Mouse (Mus musculus): Measurements from ENCODE around the gene Xrcc4. TPM values are rescaled to one million over a fixed set of nuclear protein-coding genes. Genes with fewer than 3 reads are reported as not detected.
A peak's percentile ranks its signal among the peaks of the same experiment; 100 is the strongest.
"Not testable (repeated sequence)": the region's sequence is repeated elsewhere in the genome, so short reads cannot be mapped to it uniquely, and the experiment has no call there.

The Xrcc4 gene
- 10 to 100 TPM; 10.9 to 13.2 TPM for total RNA-seq (2021)
- long read RNA-seq, experiment 1, transcript Xrcc4-201 (8 exons, 1,540 nt): major isoform, 6 of 8 reads
- long read RNA-seq, experiment 1, partial matches to known transcripts: 1 of 8 reads
- long read RNA-seq, experiment 1, other reads (novel, unspliced or antisense): 1 of 8 reads
- long read RNA-seq, experiment 2, transcript Xrcc4-201 (8 exons, 1,540 nt): major isoform, 17 of 19 reads
- long read RNA-seq, experiment 2, partial matches to known transcripts: 1 of 19 reads
- long read RNA-seq, experiment 2, other reads (novel, unspliced or antisense): 1 of 19 reads

DNA sequence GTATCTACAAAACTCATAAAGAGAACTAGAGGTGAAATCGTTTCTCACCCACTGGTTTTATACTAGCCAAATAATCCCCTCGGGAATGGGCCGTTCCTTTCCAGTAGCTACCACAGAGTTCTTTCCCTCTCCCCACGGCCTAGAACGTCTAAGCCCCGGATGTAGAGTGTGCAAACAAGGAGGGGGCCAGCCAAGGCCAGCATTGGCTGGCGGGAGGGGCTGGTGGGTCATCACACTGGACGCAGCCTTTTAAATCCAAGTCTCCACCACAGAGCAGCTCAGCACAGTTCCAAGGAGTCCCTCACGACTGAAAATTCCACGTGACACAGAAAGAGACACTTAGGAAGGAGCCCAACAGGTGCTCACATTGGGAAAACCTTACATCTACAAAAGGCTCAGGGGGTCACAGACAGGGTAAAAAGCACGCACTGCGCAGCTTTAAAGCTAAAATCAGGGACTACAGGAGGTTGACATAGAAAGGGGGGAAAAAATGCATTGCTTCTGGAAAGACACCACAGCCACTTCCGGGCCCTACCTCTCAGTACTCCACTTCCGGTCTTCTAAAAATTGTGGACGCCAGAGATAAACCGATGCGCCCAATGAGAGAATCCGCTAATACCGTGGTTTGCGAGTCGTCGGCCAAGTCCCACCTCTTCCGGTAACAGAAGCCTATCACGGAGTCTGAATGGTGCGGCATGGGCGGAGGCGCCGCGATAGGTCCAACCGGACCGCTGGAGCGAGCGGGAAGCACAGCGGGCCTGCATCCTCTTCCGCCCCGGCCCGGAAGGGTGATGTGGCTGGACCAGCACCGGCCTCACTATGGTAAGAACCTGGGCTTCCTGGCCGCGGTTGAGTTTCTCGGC, at the start of gene Xrcc4, which contains the start of gene Tmem167:
Gene Xrcc4 (minus strand): TSS at position 647 of the 863 bp plus-strand sequence.
Gene Tmem167 (plus strand): TSS at position 162 of the 863 bp plus-strand sequence.
- peak; percentile 86 to 90 for DNase-seq (ENCODE audit: low spot score in 2 of 2)

DNA sequence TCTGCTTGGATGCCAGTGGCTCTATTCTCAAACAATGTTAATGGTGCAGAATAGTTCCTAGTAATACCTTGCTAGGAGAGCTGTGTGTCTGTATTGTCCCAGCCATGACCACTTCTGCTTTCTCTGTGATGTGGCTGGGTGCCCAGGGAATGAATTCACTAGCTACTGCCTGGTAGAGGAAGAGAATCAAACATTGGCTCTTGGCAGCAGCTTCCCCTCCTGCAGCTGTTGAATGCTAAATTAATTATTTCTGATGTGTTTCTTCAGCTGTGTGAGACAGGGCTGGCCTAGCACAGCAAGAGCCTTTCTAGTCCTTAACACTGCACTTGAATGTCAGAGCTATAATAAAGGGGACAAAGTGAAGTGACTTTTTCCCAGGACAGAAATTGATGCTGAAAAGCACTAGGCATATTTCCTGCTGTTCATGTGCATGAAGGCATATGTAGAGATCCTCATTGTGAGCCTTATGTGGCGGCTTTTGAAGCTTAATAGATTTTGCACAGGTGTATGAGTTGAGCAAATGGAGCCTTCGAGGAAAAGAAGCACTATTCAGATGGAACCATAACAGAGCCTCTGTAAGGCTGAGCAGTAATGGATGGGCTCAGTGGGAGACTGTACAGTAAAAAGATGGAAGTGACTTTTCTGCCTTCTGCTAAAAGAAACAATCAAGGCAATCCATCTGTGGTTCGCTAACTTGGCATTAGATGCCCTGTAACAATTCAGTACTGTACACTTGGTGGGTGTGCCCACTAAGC, 46.9 kb upstream of the Xrcc4 start:
- DNase-seq (ENCODE audit: low spot score in 2 of 2): no peak

DNA sequence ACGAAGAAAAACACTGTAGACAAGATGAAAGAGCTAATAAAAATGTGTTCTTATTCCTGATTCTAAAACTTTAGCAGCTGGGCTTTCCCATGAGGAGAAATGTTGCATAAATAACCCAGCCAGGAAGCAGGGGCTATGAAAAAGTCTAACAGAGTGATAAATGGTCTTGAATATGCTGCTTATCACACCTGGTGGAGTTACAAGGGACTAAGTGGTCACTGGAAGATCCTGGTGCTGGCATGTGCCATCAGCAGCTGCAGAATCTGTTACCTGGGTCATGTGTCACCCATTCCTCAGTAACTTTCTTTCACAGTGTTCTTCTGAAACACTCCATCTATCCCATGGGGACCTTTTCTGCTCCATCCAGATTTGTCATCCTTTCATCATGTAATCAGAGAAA, 22.3 kb upstream of the Xrcc4 start:
- DNase-seq (ENCODE audit: low spot score in 2 of 2): no peak

DNA sequence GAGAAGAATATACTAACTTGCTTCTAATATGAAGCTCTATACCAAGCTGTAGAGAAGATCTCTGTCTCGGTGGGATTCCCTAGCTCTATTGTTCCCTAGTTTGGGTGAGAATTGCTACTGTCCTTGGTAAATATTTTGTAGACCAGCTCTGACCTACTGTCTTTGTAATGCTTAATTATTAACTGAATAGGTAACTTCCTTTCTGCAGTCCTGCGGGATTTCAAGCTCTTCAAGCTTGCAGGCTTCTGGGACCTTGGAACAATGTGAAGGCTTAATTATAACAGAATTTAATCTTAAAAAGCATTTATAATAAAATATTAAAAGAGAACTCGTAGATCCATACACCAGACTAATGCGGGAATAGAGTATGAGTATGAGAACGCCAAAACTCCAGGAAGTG, 19.3 kb upstream of the Xrcc4 start:
- DNase-seq (ENCODE audit: low spot score in 2 of 2): not testable (repeated sequence)

GRCm38 (mm10) chr13:90106139-90106538, 16.7 kb upstream of the Xrcc4 start:
- no peak for DNase-seq (ENCODE audit: low spot score in 2 of 2)

DNA sequence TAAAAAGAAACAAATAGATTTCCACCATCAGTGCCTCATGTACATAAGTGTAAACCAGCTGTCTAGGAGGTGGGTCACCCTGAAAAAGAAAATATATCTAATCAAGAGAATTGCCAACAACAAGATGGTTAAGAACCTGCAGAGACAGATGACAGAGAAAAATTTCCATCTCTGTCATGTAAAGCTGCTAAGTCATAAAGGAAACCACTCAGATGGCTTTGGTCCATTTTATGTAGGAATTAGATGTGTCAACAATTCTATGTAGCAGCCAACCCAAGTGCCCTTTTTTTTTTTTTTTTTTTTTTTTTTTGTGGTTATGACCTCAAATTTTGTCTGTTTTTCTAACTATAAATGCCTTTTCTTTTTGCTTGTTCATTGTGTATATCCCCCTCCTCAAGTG, 12.1 kb upstream of the Xrcc4 start:
- DNase-seq (ENCODE audit: low spot score in 2 of 2): no peak

- DNase-seq (ENCODE audit: low spot score in 2 of 2): no peak
Observed at GRCm38 (mm10) chr13:90089825-90090183, 396 bp upstream of the Xrcc4 start.

DNA sequence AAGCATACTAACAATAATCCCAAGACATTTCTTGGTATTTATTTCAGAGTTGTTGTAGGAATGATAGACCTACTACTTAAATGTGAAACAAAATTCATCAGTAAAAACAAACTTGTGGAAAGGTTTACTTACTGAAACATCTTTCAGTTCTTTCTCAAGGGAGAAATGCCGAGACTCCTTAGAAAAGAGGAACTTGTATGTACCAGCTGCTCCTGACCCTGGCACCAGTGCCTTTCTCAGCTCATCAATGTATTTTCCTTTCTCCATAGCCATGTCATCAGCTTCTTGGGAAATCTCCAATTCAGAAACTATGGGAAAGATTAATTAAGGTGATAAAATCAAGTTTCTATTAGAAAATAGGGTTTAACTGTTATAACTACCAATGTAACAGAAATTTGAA, 27.5 kb downstream of the Xrcc4 start:
- no peak for DNase-seq (ENCODE audit: low spot score in 2 of 2)

GRCm38 (mm10) chr13:90052408-90052807, 37.0 kb downstream of the Xrcc4 start:
- no peak for DNase-seq (ENCODE audit: low spot score in 2 of 2)

- DNase-seq (ENCODE audit: low spot score in 2 of 2): no peak
Observed at GRCm38 (mm10) chr13:90051735-90052134, 37.7 kb downstream of the Xrcc4 start.

DNA sequence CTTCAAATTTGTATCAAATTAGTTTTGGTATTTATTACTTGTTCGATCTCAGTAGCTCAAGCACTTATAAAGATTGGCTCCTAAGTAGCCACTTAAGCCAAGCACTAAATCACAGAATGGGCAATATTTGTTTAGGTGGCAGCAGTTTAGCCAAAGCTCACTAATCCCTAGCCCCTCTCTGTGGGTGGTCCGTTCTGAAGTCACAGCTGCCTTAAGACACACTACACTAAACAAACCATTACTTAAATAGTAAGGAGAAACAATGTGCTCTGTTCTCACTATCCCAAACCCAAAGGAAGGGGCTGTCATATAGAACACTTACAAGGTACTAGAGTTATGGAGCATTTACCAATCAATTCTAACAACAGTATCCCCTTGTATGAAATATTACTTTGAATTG, 49.8 kb downstream of the Xrcc4 start:
- DNase-seq (ENCODE audit: low spot score in 2 of 2): no peak

DNA sequence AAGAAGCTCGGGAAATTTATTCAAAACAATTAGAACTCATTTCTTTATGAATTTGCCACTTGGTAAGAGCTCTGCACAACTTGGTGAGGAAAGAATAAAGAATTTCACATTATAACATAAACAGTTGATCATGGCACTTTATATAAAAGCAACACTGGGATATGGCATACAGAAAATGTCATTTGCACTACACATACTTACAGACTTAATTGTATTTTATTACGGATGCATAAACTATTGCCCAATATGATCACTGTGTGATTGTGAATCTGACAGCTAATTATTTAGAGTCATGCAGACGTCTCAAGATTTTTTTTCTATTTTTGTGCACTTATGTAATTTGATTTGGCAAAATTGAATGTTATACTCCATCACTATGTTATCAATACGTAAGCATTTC, 56.4 kb downstream of the Xrcc4 start:
- no peak for DNase-seq (ENCODE audit: low spot score in 2 of 2)

DNA sequence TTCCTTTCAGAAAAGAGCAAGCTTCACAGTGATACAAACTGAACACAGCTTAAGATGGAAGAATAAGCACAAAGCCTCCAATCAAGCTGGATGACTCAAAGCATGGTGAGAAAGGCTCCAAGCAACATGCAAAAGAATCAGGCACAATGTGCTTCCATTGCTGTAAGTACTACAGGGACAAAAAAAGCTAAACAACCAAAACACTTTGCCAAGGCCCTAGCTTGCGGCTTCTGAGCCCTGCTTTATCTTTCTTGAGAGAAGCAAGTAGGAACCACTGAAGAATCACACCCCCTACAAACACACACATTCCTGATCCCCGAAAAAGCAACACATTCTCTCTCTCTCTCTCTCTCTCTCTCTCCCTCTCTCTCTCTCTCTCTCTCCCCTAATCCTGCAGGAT, 56.9 kb downstream of the Xrcc4 start:
- no peak for DNase-seq (ENCODE audit: low spot score in 2 of 2)

DNA sequence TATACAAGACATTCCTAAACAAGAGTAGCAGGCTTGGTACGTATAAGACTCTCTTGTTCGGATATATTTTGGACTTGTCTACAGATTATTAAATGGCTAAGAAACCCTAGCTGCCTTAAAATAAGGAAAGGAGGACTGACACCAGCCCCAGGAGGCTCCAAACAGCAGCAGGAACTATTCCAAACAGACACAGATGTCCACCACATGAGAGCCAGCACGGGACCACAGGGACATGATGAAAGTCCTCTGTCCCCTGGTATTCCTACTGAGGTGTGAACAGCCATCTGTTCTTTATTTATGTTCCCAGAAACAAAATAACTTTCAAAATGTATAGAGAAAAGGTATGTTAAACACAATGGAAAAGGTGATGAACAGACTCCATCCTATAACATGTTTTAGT, 58.5 kb downstream of the Xrcc4 start:
- no peak for DNase-seq (ENCODE audit: low spot score in 2 of 2)

- DNase-seq (ENCODE audit: low spot score in 2 of 2): no peak
Observed at GRCm38 (mm10) chr13:90012620-90013019, 76.8 kb downstream of the Xrcc4 start.

DNA sequence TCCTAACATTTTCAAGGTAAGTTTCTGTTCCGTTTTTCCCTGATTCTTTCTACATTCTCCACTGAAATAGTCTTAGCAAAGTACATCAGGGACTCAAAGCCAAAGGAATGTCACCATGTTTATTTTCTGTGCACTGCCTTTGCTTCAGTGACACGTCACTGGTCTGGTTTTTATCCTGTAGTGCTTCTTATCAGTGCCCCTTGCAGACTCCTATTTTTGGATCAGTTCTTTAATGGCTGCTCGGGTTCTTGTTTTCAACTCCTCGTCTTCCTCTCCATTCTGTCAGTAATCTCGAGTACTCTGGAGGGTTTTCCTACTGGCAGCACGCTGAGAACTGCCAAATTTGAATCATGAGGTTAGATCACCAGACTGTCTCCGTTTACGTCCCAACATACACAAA, 77.2 kb downstream of the Xrcc4 start:
- DNase-seq (ENCODE audit: low spot score in 2 of 2): no peak

DNA sequence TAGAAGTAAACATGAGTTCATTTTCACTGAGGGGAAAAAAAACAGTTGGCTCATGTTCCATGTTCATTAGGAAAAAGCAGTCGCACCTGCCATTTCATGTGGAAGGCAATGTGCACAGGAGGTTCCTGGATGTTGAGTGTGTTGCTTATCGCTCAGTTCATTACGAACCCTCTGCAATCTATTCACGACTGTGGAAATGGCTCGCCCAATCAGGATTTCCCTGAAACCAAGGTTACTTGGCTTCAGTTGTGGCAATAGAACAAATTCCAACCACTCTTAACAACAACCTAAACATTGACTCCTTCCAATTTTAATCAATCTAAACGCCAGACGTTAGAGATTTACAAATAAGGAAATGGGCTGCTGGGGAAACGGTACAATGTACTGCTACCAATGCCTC, 78.3 kb downstream of the Xrcc4 start:
- DNase-seq (ENCODE audit: low spot score in 2 of 2): no peak

DNA sequence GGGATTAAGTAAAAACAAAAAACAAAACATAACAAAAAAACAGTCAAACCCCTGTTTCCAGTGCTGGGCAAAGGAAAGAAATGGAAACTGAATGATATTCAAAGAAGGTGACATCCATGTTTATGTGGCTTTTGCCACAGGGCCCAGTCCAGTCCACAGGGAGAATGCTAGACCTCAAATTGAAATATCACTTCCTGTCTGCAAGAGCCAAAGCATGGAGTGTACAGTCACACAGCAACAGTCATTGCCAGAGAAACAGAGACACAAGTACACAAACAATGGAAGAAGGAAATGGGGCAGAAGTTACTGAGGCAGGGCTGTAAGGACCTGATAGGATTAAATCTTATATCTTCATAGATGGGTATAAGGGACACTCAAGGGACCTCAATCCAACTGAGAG, 79.6 kb downstream of the Xrcc4 start:
- no peak for DNase-seq (ENCODE audit: low spot score in 2 of 2)

DNA sequence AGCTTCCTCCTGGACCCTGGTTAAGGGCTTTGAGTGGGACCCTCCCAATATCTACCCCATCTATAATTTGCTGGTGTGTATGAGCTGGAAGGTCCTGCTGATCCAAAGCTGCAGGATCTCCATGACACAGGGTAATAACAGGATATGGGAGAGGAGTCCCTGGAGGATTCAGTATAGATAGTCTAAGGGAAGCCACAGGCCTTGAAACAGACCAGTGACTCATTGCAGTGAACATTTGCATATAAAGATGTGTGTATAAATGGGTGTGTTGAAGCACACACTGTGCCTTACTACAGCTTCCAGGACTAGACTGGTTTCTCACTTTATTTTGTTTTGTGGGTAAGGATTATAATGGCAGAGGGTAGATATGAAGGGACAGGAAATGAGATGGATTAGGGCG, 83.8 kb downstream of the Xrcc4 start:
- no peak for DNase-seq (ENCODE audit: low spot score in 2 of 2)

DNA sequence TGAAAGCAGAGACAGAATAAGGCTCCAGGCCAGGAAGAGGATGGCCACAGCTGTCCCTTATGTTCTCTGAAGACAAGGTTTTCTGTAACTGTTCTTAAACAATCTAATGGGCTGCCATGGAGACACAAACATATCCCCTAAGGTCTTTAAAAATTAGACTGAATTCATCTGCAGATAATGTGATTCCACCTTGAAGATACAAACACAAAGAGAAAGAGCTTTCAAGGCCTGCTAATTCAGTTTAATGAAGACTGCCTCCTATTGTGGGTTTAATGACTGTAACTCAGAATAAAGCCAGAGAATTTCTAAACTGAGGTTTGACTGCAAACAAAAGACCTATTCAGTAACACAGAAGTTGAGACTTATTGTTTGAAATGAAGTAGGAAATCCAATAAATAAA, 91.9 kb downstream of the Xrcc4 start:
- DNase-seq (ENCODE audit: low spot score in 2 of 2): no peak

GRCm38 (mm10) chr13:89986087-89986486, 103.3 kb downstream of the Xrcc4 start:
- DNase-seq (ENCODE audit: low spot score in 2 of 2): no peak

DNA sequence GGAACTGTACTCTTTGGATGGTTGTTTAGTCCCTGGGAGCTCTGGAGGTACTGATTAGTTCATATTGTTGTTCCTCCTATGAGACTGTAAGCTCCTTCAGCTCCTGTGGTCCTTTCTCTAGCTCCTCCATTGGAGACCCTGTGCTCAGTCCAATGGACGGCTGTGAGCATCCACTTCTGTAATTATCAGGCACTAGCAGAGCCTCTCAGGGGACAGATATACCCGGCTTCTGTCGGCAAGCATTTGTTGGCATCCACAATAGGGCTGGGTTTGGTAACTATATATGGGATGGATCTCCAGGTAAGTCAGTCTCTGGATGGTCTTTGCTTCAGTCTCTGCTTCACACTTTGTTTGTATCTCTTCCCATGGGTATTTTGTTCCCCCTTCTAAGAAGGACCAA, 118.5 kb downstream of the Xrcc4 start:
- no peak for DNase-seq (ENCODE audit: low spot score in 2 of 2)
